Mouse (Mus musculus): Measurements from ENCODE around the gene Olfr132. TPM values are rescaled to one million over a fixed set of nuclear protein-coding genes. Genes with fewer than 3 reads are reported as not detected.

Olfr132 gene
- not detected for polyA plus RNA-seq (2017; shearing (Covaris generic))

DNA sequence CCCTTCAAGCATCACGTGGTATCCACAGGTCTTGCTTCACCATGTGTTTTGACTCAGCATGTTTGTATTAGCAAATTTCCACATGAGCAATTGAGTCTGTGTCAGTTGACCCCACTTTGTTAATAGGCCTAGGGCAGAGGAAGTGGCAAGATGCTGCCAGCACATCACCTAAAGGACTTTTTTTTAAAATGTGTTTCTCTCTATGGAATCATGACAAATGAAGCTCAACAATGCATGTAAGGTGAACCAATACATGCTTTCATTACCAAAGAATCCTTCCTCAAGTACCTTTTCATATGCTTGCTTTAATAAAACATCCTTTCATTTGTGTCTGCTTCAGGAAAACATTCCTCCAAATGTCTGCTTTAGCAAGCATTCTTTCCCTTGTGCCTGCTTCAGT is at the start of gene Olfr132:
Olfr132 (minus strand) TSS at position 101 of the 400 bp plus-strand sequence.

GRCm38 (mm10) chr17:38171088-38171487 is 36.8 kb upstream of the Olfr132 start, which contains the start of gene Olfr134:
Gene Olfr134 (plus strand): TSS chr17:38171388.

GRCm38 (mm10) chr17:38144981-38145380 is 10.7 kb upstream of the Olfr132 start, which contains the start of gene Olfr133:
Gene Olfr133 (plus strand): TSS chr17:38145281.

DNA sequence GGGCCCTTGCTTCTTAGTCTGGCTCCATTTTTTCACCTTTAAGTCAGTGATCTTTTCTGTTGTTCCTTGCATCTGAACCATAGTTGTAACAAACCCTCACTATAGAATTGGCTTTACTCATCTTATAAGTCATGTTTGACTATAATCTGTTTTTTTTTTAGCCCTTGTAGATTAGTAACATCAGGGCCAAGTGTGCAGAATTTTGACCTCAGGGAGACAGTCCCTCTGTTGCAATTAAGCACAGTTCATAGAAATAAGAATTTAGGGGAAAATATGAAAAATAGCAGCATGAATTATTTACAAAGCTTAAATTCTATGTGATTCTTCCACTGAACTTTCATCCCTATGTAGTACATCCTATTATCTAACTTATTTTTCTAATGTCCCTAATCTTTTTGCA is 45.7 kb downstream of the Olfr132 start, which contains the start of gene Olfr131:
Olfr131 (minus strand) TSS at position 101 of the 400 bp plus-strand sequence.

Other genes with a start within 250 kb of the Olfr132 start
- gene Olfr127, start 234.1 kb downstream of the Olfr132 start, polyA plus RNA-seq (2017; shearing (Covaris generic)) = not detected
- not detected for gene Olfr128, start 214.0 kb downstream of the Olfr132 start, polyA plus RNA-seq (2017; shearing (Covaris generic))
- not detected for gene Olfr761, start 181.4 kb downstream of the Olfr132 start, polyA plus RNA-seq (2017; shearing (Covaris generic))
- not detected for gene Olfr129, start 74.4 kb downstream of the Olfr132 start, polyA plus RNA-seq (2017; shearing (Covaris generic))
- gene Olfr130, start 70.6 kb downstream of the Olfr132 start, polyA plus RNA-seq (2017; shearing (Covaris generic)) = not detected
- gene Olfr131, start 45.8 kb downstream of the Olfr132 start, polyA plus RNA-seq (2017; shearing (Covaris generic)) = not detected
- not detected for gene Olfr133, start 10.8 kb upstream of the Olfr132 start, polyA plus RNA-seq (2017; shearing (Covaris generic))
- not detected for gene Olfr134, start 36.9 kb upstream of the Olfr132 start, polyA plus RNA-seq (2017; shearing (Covaris generic))
- not detected for gene Olfr135, start 69.8 kb upstream of the Olfr132 start, polyA plus RNA-seq (2017; shearing (Covaris generic))
- not detected for gene Olfr138, start 126.5 kb upstream of the Olfr132 start, polyA plus RNA-seq (2017; shearing (Covaris generic))
- gene Olfr137, start 173.0 kb upstream of the Olfr132 start, polyA plus RNA-seq (2017; shearing (Covaris generic)) = not detected
- not detected for gene Olfr136, start 195.3 kb upstream of the Olfr132 start, polyA plus RNA-seq (2017; shearing (Covaris generic))

Data from CD4-positive, CD25-positive, alpha-beta regulatory T cell, adult 9 weeks (primary cell).